Mouse (Mus musculus): Measurements from ENCODE around the gene Strip2. TPM values are rescaled to one million over a fixed set of nuclear protein-coding genes. Genes with fewer than 3 reads are reported as not detected.
A peak's percentile ranks its signal among the peaks of the same experiment; 100 is the strongest.

The Strip2 gene
- 1 to 10 TPM; 2.2 to 2.6 TPM for total RNA-seq (2021)
- long read RNA-seq, experiment 1, partial matches to known transcripts, result 1 of 1 reads
- long read RNA-seq, experiment 1, other reads (novel, unspliced or antisense), result 0 of 1 reads
- long read RNA-seq, experiment 2, result 0 reads

GRCm38 (mm10) chr6:29916530-29917382, at the start of gene Strip2:
Strip2 (plus strand) TSS chr6:29917012.
- peak; percentile 83 to 84 for DNase-seq (ENCODE audit: low spot score in 2 of 2)

GRCm38 (mm10) chr6:29868341-29868895, 48.4 kb upstream of the Strip2 start:
- no peak for DNase-seq (ENCODE audit: low spot score in 2 of 2)

GRCm38 (mm10) chr6:29873654-29874053, 43.2 kb upstream of the Strip2 start:
- DNase-seq (ENCODE audit: low spot score in 2 of 2), result no peak

GRCm38 (mm10) chr6:29875576-29875975, 41.2 kb upstream of the Strip2 start:
- no peak for DNase-seq (ENCODE audit: low spot score in 2 of 2)

- DNase-seq (ENCODE audit: low spot score in 2 of 2), result no peak
Observed at GRCm38 (mm10) chr6:29876782-29877181, 40.0 kb upstream of the Strip2 start.

- no peak for DNase-seq (ENCODE audit: low spot score in 2 of 2)
Observed at GRCm38 (mm10) chr6:29879579-29879978, 37.2 kb upstream of the Strip2 start.

GRCm38 (mm10) chr6:29880796-29881195, 36.0 kb upstream of the Strip2 start:
- DNase-seq (ENCODE audit: low spot score in 2 of 2), result no peak

GRCm38 (mm10) chr6:29881936-29882335, 34.9 kb upstream of the Strip2 start:
- DNase-seq (ENCODE audit: low spot score in 2 of 2), result no peak

- no peak for DNase-seq (ENCODE audit: low spot score in 2 of 2)
Observed at GRCm38 (mm10) chr6:29882870-29883269, 33.9 kb upstream of the Strip2 start.

- no peak for DNase-seq (ENCODE audit: low spot score in 2 of 2)
Observed at GRCm38 (mm10) chr6:29891151-29891550, 25.7 kb upstream of the Strip2 start.

GRCm38 (mm10) chr6:29896976-29897375, 19.8 kb upstream of the Strip2 start:
- DNase-seq (ENCODE audit: low spot score in 2 of 2), result no peak

GRCm38 (mm10) chr6:29901450-29901849, 15.4 kb upstream of the Strip2 start:
- no peak for DNase-seq (ENCODE audit: low spot score in 2 of 2)

- no peak for DNase-seq (ENCODE audit: low spot score in 2 of 2)
Observed at GRCm38 (mm10) chr6:29902256-29902655, 14.6 kb upstream of the Strip2 start.

GRCm38 (mm10) chr6:29903343-29903914, 13.4 kb upstream of the Strip2 start:
- no peak for DNase-seq (ENCODE audit: low spot score in 2 of 2)

GRCm38 (mm10) chr6:29904281-29904680, 12.5 kb upstream of the Strip2 start:
- no peak for DNase-seq (ENCODE audit: low spot score in 2 of 2)

GRCm38 (mm10) chr6:29910631-29911030, 6.2 kb upstream of the Strip2 start:
- no peak for DNase-seq (ENCODE audit: low spot score in 2 of 2)

GRCm38 (mm10) chr6:29913673-29914072, 3.1 kb upstream of the Strip2 start:
- no peak for DNase-seq (ENCODE audit: low spot score in 2 of 2)

- DNase-seq (ENCODE audit: low spot score in 2 of 2), result no peak
Observed at GRCm38 (mm10) chr6:29914136-29914535, 2.7 kb upstream of the Strip2 start.

- no peak for DNase-seq (ENCODE audit: low spot score in 2 of 2)
Observed at GRCm38 (mm10) chr6:29915836-29916235, 976 bp upstream of the Strip2 start.

- DNase-seq (ENCODE audit: low spot score in 2 of 2), result no peak
Observed at GRCm38 (mm10) chr6:29917383-29917720, 540 bp downstream of the Strip2 start.

GRCm38 (mm10) chr6:29917947-29918346, 1.1 kb downstream of the Strip2 start:
- no peak for DNase-seq (ENCODE audit: low spot score in 2 of 2)

GRCm38 (mm10) chr6:29923501-29923900, 6.7 kb downstream of the Strip2 start:
- no peak for DNase-seq (ENCODE audit: low spot score in 2 of 2)
